Mouse (Mus musculus) testis, postnatal 14 days (tissue): ENCODE results near the gene Sgpl1.

Source experiments
- DNase-seq: peaks from one replicate; pipeline ENCODE4 v3.0.0; 2021; ENCODE audit warnings: low spot score

The Sgpl1 gene

DNA sequence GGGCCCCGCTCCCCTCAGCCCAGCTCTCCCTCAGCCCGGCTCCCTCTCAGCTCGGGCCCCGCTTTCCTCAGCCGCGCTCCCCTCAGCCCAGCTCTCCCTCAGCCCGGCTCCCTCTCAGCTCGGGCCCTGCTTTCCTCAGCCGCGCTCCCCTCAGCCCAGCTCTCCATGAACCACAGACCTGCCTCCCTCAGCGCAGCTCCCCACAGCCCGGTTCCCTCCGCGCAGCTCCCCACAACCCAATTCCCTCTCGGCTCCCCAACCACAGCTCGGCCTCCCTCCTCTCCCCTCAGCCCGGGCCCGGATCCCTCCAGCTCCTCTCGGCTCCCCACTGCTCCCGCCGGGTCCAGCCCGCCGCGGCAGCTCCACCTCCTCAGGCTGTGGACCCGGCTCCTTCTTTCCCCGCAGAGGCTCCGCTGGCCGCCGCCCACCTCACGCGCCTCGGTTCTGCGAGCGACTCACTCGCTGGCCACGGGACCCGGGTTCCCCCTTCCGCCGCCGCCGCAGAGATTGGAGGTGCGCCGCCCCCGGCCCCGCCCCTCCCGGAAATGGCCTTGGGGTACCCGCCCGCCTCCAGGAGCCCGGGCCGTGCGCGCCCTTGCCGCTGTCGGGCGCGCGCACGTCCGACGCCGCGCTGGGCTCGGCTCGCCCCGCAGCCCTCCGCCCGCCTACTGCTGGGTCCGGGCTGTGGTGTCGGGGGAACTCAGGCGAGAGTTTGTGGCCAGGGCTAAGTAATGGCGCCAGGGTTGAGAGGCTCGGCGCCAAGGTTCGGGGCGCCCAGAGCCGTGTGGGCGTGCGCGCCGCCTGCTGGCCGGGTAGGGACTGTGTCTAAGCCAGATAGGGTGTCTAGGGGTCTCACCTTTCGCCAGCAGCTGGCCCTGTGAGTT, at the start of gene Sgpl1:
TSS of gene Sgpl1 (minus strand) at position 547 of the 884 bp plus-strand sequence.
- peak; percentile 89 for DNase-seq

DNA sequence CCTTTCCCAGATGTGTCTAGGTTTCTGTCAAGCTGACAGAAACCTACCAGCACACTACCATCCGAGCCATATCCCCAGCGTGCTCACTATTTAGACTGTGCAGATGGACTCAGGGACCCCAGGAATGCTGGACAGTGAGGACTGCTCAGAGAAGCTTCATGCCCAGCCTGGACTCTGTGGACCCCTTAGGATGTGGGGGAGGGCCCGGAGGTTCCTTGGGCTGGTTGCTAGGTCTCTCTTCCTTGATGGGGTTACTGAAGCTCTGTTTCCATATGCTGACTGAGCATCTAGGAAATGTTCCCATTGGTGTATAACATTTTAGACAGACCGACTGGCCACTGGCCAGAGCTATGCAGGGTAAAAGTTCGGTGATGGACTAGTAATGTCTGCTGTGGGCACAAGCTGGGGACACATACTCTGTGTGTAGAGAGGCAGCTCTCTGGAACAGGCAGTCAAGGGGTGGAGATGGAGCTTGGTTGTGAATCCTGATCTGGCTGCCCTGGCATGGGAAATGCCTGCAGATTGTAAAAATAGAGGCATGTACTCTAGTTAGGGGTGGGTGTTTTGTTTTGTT, 48.3 kb upstream of the Sgpl1 start:
- no peak for DNase-seq

GRCm38 (mm10) chr10:61195216-61195615, 47.7 kb upstream of the Sgpl1 start:
- no peak for DNase-seq

DNA sequence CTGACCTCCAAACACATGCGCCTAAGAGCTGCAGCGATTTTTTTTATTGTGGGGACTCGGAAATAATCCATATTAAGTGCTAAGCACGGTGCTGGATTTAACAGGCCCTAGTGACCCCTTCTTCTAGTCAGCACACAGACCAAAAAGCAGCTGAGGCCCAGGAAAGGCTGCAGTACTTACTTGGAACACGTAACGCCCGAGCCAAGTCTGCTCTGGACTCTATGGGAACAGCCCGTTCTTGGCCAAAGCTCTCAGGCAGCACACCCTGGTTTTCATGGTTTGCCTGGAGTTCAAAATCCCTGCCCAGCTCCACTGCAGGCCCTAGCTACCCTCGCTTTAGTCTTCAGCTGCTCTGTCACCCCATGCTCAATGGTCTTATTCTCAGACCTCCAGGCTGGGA, 47.1 kb upstream of the Sgpl1 start:
- DNase-seq = peak; percentile 60

DNA sequence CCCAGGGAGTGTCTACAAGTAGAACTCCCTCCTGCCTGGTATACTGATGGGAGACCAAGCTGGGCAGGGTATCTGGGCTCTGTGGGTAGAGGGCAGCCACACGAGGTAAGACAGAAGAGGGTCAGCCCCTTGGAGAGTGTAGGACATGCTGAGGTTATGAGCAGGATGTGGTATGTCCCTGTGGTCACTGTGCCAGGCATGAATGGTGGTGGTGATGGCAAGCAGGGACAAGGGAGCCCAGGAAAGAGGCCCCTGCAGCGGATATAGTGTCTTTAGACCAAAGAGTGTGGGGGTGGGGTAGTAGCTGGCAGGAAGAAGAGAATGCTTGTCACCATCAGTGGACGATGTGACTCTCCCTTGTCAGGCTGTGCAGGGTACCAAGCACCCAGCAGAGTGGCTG, 40.5 kb upstream of the Sgpl1 start:
- DNase-seq = no peak

GRCm38 (mm10) chr10:61187001-61187400, 39.5 kb upstream of the Sgpl1 start:
- DNase-seq = peak; percentile 81

DNA sequence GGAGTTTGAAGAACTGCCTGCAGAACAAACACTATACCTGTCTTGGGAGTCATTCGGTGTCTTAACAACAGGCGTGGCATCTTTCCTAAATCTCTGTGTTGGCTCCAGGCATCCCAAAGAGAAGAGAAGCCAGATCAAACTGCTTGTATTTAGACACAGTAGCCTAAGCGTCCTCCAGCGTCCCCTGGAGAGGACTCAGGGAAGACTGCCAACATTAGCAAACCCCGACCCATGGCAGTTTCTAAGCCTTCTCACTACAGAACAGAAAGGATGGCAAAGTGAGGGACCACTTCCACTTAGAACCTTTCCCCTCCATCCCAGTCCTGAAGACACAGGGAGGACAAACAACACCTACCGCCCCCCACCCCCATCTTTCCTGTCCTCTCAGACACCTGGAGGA, 32.4 kb upstream of the Sgpl1 start:
- DNase-seq = no peak

DNA sequence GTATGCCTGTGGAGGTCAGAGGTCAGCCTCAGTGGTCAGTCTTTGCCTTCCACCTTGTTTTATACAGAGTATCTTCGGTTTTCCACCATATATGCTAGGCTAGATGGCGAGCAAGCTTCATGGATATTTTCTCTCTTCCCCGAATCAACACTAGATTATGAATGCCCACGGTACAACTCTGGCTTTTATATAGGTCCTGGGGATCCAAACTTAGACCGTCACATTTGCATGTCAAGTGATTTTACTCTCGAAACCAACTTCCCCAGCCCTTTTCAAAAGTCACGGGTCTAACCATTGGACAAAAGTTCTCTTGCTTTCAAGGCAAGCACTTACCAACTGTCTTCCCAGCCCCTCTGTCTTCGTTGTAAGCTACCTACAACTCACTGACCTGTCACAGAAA, 31.2 kb upstream of the Sgpl1 start:
- DNase-seq = no peak

GRCm38 (mm10) chr10:61177751-61178150, 30.2 kb upstream of the Sgpl1 start:
- DNase-seq = no peak

GRCm38 (mm10) chr10:61176221-61176790, 28.8 kb upstream of the Sgpl1 start:
- no peak for DNase-seq

DNA sequence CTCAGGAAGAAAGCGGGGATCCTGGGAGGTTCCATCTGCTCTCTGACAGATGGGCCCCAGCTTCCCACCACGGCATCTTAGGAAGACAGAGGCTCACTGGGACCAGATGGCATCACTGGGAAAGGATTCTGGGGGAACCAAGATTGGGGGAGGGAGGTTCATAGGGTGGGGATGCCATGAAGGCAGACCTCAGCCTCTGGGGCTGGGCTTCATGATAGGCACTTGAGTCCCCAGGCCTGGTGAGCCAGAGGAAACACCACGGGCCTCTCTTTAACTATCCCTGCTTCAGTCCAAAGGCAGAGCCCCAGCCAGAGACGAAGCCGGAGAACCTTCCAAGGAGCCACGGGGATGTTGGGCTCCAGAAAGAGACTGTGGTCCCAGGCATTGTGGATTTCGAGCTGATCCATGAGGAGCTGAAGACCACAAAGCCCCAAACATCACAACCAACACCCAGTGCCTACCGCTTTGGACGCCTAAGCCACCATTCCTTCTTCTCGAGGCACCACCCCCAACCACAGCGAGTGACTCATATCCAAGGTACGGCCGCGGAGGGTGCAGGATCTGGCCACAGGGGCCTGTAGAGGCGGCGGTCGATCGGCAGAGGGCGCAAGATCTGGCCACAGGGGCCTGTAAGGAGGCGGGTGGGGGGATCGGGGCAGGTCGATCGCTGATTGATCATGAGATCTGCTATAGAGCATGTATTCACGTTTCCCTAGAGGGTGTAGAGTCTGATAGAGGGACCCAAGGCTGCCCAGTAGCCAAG, 28.1 kb upstream of the Sgpl1 start:
- peak; percentile 33 for DNase-seq

DNA sequence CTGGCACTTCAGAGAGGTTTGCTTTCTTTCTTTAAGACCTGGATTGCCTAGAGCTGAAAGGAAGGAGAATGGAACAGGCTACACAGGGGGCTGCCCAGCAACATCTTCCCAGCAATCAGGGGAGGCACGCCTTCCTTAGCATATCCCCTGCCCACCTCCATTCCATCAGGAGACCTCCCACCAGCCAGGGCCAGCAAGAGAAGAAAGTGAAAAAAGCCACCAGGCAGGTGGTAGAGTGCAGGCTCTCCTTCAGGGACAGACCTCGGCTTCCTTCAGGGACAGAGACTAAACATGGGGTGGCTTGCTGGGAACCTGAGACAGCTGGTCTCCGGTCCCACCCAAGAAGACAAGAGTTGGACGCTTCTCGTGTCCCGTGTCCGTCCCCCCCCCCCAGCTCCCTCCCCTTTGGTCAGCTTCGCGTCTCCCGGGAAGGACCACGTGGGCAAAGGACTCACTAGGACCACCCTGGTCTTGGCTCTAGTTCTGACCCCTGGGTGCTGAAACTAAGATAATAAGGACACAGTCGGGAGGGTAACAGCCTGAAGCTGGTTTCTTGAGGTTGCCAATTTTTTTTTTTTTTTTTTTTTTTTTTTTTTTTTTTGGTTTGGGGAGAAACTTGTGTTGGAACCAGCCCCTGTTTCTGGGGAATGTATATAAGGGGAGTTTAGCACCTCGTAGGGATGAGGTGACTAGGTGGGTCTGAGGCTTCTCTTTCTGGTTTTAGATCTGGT, 27.4 kb upstream of the Sgpl1 start:
- no peak for DNase-seq

- no peak for DNase-seq
These were observed 25.0 kb upstream of the Sgpl1 start for GRCm38 (mm10) chr10:61172496-61172895.

- DNase-seq = no peak
These were observed 24.2 kb upstream of the Sgpl1 start, which contains the start of gene Tbata for GRCm38 (mm10) chr10:61171654-61172053. Tbata (plus strand) TSS chr10:61171954.

DNA sequence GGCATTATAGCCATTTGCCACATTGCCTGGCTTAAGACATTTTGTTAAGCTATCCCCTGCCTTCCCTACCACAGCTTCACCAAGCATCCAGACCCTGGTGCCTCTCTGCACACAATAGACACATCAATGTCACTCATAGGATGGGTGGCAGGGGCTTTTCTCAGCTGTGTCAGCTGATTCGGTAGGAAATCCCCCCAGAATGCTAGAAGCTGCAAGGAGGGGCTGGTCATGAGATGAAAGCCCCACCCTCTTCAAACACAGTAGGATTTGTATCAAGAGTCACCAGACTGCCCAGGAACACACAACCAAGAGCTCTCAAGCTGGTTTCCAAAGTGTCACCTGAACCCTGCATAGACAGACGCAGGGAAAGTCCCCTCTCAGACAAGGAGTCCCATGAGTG, 20.9 kb upstream of the Sgpl1 start:
- DNase-seq = no peak

DNA sequence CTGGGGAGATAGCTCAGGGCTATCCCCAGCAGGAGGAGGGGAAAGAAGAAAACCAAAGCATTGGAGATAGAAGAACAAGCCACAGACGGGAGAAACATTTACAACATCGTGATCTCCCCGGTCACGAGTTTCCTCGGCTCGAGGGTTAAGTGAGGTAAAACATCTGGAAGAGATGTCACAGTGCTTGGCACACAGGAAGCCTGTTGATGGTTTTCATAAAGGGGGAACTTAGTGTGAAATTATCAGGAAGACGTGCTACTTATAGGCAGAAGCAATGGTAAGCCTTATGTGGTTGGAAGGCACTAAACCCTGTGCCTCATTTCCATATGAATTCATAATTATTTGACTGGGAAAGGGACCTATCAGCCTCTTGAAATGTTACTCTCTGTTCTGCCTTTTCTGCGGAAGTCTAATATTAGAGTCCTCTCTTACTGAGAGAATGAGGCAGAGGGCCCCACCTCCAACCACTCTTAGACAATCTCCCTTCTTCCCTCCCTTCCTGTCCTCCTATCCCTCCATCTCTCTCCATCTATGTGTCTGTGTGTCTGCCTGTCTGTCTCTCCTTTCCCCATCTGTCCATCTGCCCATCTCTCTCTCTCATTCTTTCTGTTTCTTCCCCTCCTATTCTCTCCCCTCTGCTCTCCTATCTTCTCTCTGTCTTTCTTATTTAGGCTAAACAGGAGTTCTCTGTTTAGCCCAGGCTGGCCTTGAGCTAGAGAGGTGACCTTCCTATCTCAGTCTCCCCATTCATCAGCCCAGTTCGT, 20.0 kb upstream of the Sgpl1 start:
- DNase-seq = no peak

GRCm38 (mm10) chr10:61162366-61162765, 14.9 kb upstream of the Sgpl1 start:
- no peak for DNase-seq

- no peak for DNase-seq
These were observed 13.2 kb upstream of the Sgpl1 start for GRCm38 (mm10) chr10:61160671-61161070.

DNA sequence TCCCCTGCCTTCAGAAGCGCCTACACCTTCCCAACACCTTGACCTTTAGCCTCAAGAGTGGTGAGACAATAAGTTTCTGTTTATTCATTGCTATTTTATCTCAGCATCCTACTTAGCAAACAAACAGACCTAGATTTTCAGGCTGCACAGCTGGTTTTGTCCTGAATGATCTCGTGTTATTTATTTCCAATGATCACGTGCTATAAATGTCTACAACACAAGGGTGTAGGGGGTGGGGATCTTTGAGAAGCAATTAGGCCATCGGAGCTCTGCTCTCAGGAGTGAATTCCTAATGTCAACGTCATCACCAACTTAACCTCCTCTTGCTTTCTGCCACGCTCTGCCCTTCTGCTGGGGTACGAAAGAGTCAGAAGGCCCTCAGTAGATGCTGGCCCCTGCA, 12.6 kb upstream of the Sgpl1 start:
- no peak for DNase-seq

- DNase-seq = no peak
These were observed 11.1 kb upstream of the Sgpl1 start for GRCm38 (mm10) chr10:61158594-61158993.

DNA sequence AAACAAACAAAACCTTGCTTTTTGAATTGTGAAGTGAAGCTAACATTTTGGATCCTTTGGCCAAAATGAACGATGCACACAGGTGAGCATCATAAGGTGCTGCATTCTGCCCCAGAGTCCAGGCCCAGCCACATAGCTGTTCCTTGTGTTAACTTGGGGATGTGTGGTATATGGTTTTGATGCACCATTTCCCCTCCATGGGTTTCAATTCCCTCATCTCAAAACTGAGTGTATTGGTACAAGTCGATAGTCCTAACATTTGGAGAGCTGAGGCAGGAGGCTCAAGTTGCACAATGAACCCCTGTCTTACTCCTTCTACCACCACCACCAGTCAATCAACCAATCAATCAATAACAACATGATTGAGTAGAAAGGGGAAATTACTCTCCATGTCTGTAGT, 8.9 kb upstream of the Sgpl1 start:
- no peak for DNase-seq
